Mouse (Mus musculus) layer of hippocampus, adult 6 months (tissue): ENCODE results near the gene Abcc2. TPM values are rescaled to one million over a fixed set of nuclear protein-coding genes. Genes with fewer than 3 reads are reported as not detected.

Experiments used
- long read RNA-seq, 2 experiments: library from polyadenylated mRNA; unstranded; transcript quantifications; one replicate each; pipeline ENCODE4 v2.0.0; 2019 to 2020
- polyA plus RNA-seq: library from polyadenylated mRNA; unstranded; fragments of <200 nt; fragmentation: Nextera tagmentation; gene quantifications from 2 replicates; pipeline ENCODE4 v1.2.3, GENCODE M21; 2021

The Abcc2 gene
- polyA plus RNA-seq, result 0.01 TPM in 1 of 2 replicates, not detected in the other
- long read RNA-seq, experiment 1, result 0 reads
- long read RNA-seq, experiment 2, result 0 reads

DNA sequence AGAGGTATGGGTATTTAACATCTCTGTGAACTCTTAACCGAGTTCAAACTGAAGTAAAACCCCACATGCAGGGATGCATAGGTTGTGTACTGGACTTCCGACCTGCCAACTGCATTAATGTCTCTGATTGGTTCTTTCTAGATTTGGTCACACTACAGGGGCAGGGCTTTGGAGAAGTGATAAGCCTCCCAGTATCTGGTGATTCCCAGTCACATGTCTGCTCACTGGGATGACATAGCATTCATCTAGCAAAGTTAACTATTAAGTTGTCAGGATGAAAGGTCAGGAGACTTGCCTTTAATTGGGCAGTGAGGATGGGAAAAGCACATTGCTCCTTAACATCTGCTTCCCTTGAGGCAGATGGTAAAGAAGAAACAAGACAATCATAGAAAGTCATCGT is at the start of gene Abcc2:
TSS of gene Abcc2 (plus strand) at position 213 of the 400 bp plus-strand sequence.

DNA sequence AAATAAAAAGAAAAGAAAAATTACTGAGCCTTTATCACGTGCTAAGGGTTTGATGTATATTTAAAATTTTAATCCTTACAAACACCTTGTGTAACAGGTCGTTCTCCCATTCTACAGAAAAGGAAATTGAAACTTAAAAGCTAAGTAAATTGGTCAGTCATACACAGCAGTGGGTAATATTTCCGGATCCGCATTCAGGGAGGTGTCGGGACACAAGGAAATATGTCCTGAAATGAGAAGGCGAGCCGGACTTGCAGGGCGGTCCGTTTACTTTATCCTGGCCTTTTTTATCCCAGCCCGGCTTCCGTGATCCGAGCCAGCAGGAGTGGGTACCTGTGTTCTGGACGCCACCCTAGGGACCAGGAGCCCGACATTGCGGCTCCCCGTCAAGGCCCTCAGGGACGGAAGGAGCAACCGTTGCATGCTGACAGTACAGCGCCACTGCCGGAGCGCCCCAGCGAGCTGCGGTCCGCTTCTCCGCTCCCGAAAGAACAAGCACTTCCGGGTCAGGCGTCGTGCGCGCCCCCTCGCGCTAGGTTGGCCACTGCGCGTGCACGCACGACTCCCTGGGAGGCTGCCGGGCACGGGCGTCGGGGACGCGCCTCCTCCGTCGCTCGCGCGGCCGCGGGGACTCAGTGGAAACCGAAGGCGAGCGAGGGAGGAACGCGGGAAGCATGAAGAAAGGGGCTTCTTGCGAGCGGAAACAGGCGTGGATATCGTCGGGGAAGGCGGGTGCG is 29.3 kb upstream of the Abcc2 start, which contains the start of the genes Cutc and Cox15:
TSS of gene Cutc (plus strand) at position 508 of the 737 bp plus-strand sequence.
TSS of gene Cox15 (minus strand) at position 512 of the 737 bp plus-strand sequence.

Other genes starting within 250 kb of the Abcc2 start
- gene Nkx2-3, start 169.9 kb upstream of the Abcc2 start, polyA plus RNA-seq, result not detected in 2 replicates
- gene Slc25a28, start 107.3 kb upstream of the Abcc2 start, polyA plus RNA-seq, result 3.9 and 4.6 TPM in 2 replicates
- gene Entpd7, start 92.5 kb upstream of the Abcc2 start, polyA plus RNA-seq, result 4.8 and 5.0 TPM in 2 replicates
- gene Cutc, start 29.2 kb upstream of the Abcc2 start, polyA plus RNA-seq, result 11.2 and 12.1 TPM in 2 replicates
- gene Cox15, start 29.2 kb upstream of the Abcc2 start, polyA plus RNA-seq, result 2.9 and 5.7 TPM in 2 replicates
- gene Dnmbp, start 158.0 kb downstream of the Abcc2 start, polyA plus RNA-seq, result 2.1 and 2.7 TPM in 2 replicates
- 0.98 and 1.9 TPM in 2 replicates for gene Cpn1, start 204.4 kb downstream of the Abcc2 start, polyA plus RNA-seq
- gene Cyp2c23, start 247.0 kb downstream of the Abcc2 start, polyA plus RNA-seq, result not detected in 2 replicates